Mouse (Mus musculus): ENCODE measurements around the gene Gm8453. TPM values are rescaled to one million over a fixed set of nuclear protein-coding genes. Genes with fewer than 3 reads are reported as not detected.
"Not testable (repeated sequence)": the region's sequence is repeated elsewhere in the genome, so short reads cannot be mapped to it uniquely, and the experiment has no call there.

The Gm8453 gene
- not detected in 2 replicates for total RNA-seq (2017)

DNA sequence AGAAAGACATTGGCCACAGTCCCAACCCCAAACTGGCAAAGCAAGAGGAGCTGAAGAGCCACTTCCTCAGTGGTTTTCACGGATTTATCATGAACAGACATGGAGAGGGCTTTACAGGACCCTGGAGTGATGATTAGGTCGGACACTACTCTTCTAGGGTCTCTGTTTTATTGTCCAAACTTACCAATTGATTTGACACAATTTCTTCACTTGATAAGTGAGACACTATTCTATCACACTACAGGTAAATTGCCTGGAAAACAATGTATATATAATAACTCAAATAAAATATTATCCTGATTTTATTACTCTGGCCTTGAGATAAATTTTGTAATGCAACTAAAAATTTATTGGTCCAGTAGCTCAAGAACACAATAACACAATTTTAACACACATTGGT, at the start of gene Gm8453:
Gene Gm8453, minus strand, starts transcription at position 101 of the 400 bp plus-strand sequence.
- not testable (repeated sequence) for ATAC-seq (replicated peaks in 1 of 2; ENCODE audit: insufficient read depth in 1 of 2, low FRiP score in 2 of 2, low TSS enrichment in 1 of 2, low read depth in 1 of 2, poor library complexity in 2 of 2, severe bottlenecking in 2 of 2)

DNA sequence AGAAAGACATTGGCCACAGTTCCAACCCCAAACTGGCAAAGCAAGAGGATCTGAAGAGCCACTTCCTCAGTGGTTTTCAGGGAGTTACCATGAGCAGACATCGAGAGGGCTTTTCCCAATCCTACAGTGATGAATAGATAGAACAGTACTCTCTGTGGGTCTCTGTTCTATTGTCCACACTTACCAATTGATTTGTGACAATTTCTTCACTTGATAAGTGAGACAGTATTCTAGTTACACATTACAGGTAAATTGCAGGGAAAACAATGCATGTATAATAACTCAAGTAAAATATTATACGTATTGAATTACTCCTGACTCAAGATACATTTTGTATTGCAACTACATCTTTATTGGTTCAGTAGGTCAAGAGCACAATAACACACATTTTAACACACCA, 28.1 kb downstream of the Gm8453 start, which contains the start of gene Gm8653:
Gene Gm8653, minus strand, starts transcription at position 101 of the 400 bp plus-strand sequence.
- ATAC-seq (replicated peaks in 1 of 2; ENCODE audit: insufficient read depth in 1 of 2, low FRiP score in 2 of 2, low TSS enrichment in 1 of 2, low read depth in 1 of 2, poor library complexity in 2 of 2, severe bottlenecking in 2 of 2): not testable (repeated sequence)

DNA sequence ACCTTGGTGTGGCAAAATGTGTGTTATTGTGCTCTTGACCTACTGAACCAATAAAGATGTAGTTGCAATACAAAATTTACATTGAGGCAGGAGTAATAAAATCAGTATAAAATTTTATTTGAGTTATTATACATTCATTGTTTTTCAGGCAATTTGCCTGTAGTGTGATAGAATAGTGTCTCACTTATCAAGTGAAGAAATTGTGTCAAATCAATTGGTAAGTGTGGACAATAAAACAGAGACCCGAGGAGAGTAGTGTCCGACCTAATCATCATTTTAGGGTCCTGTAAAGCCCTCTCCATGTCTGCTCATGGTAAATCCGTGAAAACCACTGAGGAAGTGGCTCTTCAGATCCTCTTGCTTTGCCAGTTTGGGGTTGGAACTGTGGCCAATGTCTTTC, 40.2 kb downstream of the Gm8453 start, which contains the start of gene Vmn1r143:
Gene Vmn1r143, plus strand, starts transcription at position 301 of the 400 bp plus-strand sequence.
- ATAC-seq (replicated peaks in 1 of 2; ENCODE audit: insufficient read depth in 1 of 2, low FRiP score in 2 of 2, low TSS enrichment in 1 of 2, low read depth in 1 of 2, poor library complexity in 2 of 2, severe bottlenecking in 2 of 2): not testable (repeated sequence)

Other genes with a start within 250 kb of the Gm8453 start
- not detected in 2 replicates for gene Vmn1r137, start 234.9 kb downstream of the Gm8453 start, total RNA-seq (2017)
- not detected in 2 replicates for gene Vmn1r138, start 200.6 kb downstream of the Gm8453 start, total RNA-seq (2017)
- not detected in 2 replicates for gene Gm6176, start 173.2 kb downstream of the Gm8453 start, total RNA-seq (2017)
- not detected in 2 replicates for gene Vmn1r139, start 160.4 kb downstream of the Gm8453 start, total RNA-seq (2017)
- gene Gm16451, start 111.2 kb downstream of the Gm8453 start, total RNA-seq (2017): not detected in 2 replicates
- gene Gm10666, start 94.7 kb downstream of the Gm8453 start, total RNA-seq (2017): not detected in 2 replicates
- gene Vmn1r142, start 65.4 kb downstream of the Gm8453 start, total RNA-seq (2017): not detected in 2 replicates
- not detected in 2 replicates for gene Vmn1r143, start 40.1 kb downstream of the Gm8453 start, total RNA-seq (2017)
- gene Gm8653, start 28.2 kb downstream of the Gm8453 start, total RNA-seq (2017): not detected in 2 replicates
- not detected in 2 replicates for gene Gm4187, start 100.2 kb upstream of the Gm8453 start, total RNA-seq (2017)
- not detected in 2 replicates for gene Gm8660, start 141.6 kb upstream of the Gm8453 start, total RNA-seq (2017)
- gene Vmn1r148, start 184.1 kb upstream of the Gm8453 start, total RNA-seq (2017): not detected in 2 replicates
- not detected in 2 replicates for gene Vmn1r149, start 208.7 kb upstream of the Gm8453 start, total RNA-seq (2017)
- not detected in 2 replicates for gene Gm10665, start 234.6 kb upstream of the Gm8453 start, total RNA-seq (2017)

Data from hematopoietic stem cell, adult 5-6 weeks (primary cell).